Comparison of ENCODE assay signal across 15 mouse cellular contexts in the genomic region with DNA sequence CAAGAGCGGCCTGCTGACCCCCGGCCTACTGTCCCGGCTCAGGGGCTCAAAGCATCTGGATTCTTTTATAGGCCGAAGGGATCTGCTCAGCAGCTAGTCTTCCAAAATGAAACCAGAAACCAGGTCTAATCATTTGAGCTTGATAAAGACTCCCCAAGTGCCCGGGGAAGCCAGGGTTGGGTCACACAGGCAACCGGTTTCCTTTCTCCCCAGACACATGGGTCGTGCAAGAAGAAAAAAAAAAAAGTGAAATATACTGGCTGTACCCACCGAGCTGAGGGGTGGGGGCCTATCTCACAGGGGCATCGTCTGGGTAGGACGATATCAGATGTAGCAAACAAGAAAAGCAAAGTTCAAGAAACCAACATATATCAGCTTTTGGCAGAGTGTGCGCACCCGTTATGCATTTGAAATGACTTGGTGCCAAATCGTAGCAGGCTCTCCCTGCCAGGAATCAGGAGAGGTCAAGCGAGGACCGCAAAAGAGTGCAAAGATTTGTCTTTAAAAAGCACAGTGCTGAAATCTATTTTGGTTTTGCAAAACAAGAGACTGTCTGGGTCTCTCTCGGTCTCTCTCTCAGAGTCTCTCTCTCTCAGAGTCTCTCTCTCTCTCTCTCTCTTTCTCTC. TPM values are rescaled to one million over a fixed set of nuclear protein-coding genes. Genes with fewer than 3 reads are reported as not detected.
DNase-seq lines count a peak whose midpoint lies in the region; ATAC-seq and TF ChIP-seq lines count a peak whose summit lies in the region.
"Had no signal": no experiment of that assay in that cellular context is flagged by ENCODE, and none has a peak within 500 bp of the region (broad histone marks: within the 10 kb centered on the region; RNA-seq: fewer than 3 reads in every experiment).

No protein-coding gene starts in this region.

- WGBS in lung, postnatal 0 days = 48% methylated on average over 16 of the region's 16 CpGs
- WGBS in heart, embryonic 13.5 days = 45% methylated on average over 16 of the region's 16 CpGs
- WGBS in midbrain, embryonic 16.5 days = 82% methylated on average over 16 of the region's 16 CpGs

- peaks cover 11% of the 10 kb centered on the region for H3K4me1 ChIP-seq in lung, postnatal 0 days (ENCODE audit: insufficient read depth, low read depth, low read length)
- H3K4me1 ChIP-seq in heart, embryonic 13.5 days = peaks cover 51% of the 10 kb centered on the region
- H3K4me1 ChIP-seq in midbrain, embryonic 16.5 days (ENCODE audit: control insufficient read depth, insufficient read depth, low read length) = no peaks in the 10 kb centered on the region

- no peak overlapping the region for H3K4me2 ChIP-seq in lung, postnatal 0 days (replicated peaks; ENCODE audit: low read depth, low read length)
- peak overlapping the region; percentile 14 for H3K4me2 ChIP-seq in heart, embryonic 13.5 days
- no peak overlapping the region for H3K4me2 ChIP-seq in midbrain, embryonic 16.5 days (ENCODE audit: low read length)
- H3K4me2 ChIP-seq: hindbrain, embryonic 15.5 days; stomach, embryonic 15.5 days had no signal

- peak; percentile 19 for DNase-seq in adrenal gland, adult 2 months
- no peak for DNase-seq in adrenal gland, adult 18-20 months (ENCODE audit: low spot score in 2 of 2)
- peak; percentile 25 for DNase-seq in lung, postnatal 0 days (ENCODE audit: low spot score)
- no peak for DNase-seq in lung, adult 18-20 months
- DNase-seq in layer of hippocampus, adult 9-11 months = no peak
- DNase-seq: cerebellum, postnatal 25 days; gastrocnemius, postnatal 10 days; midbrain, embryonic 14.5 days; right cerebral cortex, postnatal 25 days had no signal

- no peak overlapping the region for H3K4me3 ChIP-seq in lung, postnatal 0 days (ENCODE audit: low read depth, low read length)
- H3K4me3 ChIP-seq in heart, embryonic 13.5 days = no peak overlapping the region
- H3K4me3 ChIP-seq in midbrain, embryonic 16.5 days (ENCODE audit: low read depth, low read length) = no peak overlapping the region
- H3K4me3 ChIP-seq: erythroblast, embryonic 14.5 days; hindbrain, embryonic 15.5 days; stomach, embryonic 15.5 days had no signal

- H3K27me3 ChIP-seq in lung, postnatal 0 days (replicated peaks; ENCODE audit: insufficient read depth, low read length) = no peaks in the 10 kb centered on the region
- 0 out of 2 replicates have a peak, but pooled peaks cover 11% of the 10 kb centered on the region for H3K27me3 ChIP-seq in heart, embryonic 13.5 days (replicated peaks)
- peaks cover 3% of the 10 kb centered on the region; the same call in 1 of the 2 replicates for H3K27me3 ChIP-seq in midbrain, embryonic 16.5 days (ENCODE audit: control insufficient read depth, insufficient read depth, low read depth, low read length)
- H3K27me3 ChIP-seq: stomach, embryonic 15.5 days had no signal

- ATAC-seq in lung, postnatal 0 days = no peak
- no peak for ATAC-seq in heart, embryonic 13.5 days (ENCODE audit: extremely low read depth, insufficient number of reproducible peaks, low FRiP score, low TSS enrichment)
- no peak for ATAC-seq in erythroblast, adult 5-6 weeks (replicated peaks; ENCODE audit: low FRiP score, poor library complexity, severe bottlenecking)
- no peak for ATAC-seq in midbrain, embryonic 16.5 days

- no peaks in the 10 kb centered on the region for H3K9me3 ChIP-seq in lung, postnatal 0 days (ENCODE audit: low read length)
- H3K9me3 ChIP-seq in heart, embryonic 13.5 days = no peaks in the 10 kb centered on the region
- H3K9me3 ChIP-seq in midbrain, embryonic 16.5 days (replicated peaks; ENCODE audit: control insufficient read depth, low read length, poor library complexity, severe bottlenecking) = no peaks in the 10 kb centered on the region
- H3K9me3 ChIP-seq: hindbrain, embryonic 15.5 days; stomach, embryonic 15.5 days had no signal

- H3K27ac ChIP-seq in lung, postnatal 0 days (ENCODE audit: low read length) = no peak overlapping the region
- peak overlapping the region; percentile 54 for H3K27ac ChIP-seq in heart, embryonic 13.5 days (replicated peaks)
- H3K27ac ChIP-seq in midbrain, embryonic 16.5 days (ENCODE audit: low read length) = no peak overlapping the region
- H3K27ac ChIP-seq: hindbrain, embryonic 15.5 days; stomach, embryonic 15.5 days had no signal

- H3K9ac ChIP-seq in lung, postnatal 0 days (replicated peaks; ENCODE audit: low read depth) = no peak overlapping the region
- H3K9ac ChIP-seq in heart, embryonic 13.5 days = peak overlapping the region; percentile 48
- H3K9ac ChIP-seq in midbrain, embryonic 16.5 days (ENCODE audit: low read depth, low read length) = no peak overlapping the region
- H3K9ac ChIP-seq: hindbrain, embryonic 15.5 days; stomach, embryonic 15.5 days had no signal

- no peaks in the 10 kb centered on the region for H3K36me3 ChIP-seq in lung, postnatal 0 days (ENCODE audit: insufficient read depth, low read length)
- no peaks in the 10 kb centered on the region for H3K36me3 ChIP-seq in heart, embryonic 13.5 days
- H3K36me3 ChIP-seq in midbrain, embryonic 16.5 days (ENCODE audit: control insufficient read depth, insufficient read depth, low read length) = no peaks in the 10 kb centered on the region
- H3K36me3 ChIP-seq: hindbrain, embryonic 15.5 days; stomach, embryonic 15.5 days had no signal

- no peak for TF ChIP-seq CTCF in lung, postnatal 0 days (IDR thresholded peaks at IDR 0.05)

- no peak for TF ChIP-seq EP300 in lung, postnatal 0 days (IDR thresholded peaks at IDR 0.05)

RNA-seq across cellular contexts. Expression of a gene that starts 55.3 kb away (rescaled TPM):
- total RNA-seq in adrenal gland, adult 2 months (2021) = 10 to 100 TPM in 1 of 2 experiments, 1 to 10 TPM in 1; 5.4 to 10.6 TPM
- 5.6 and 7.2 TPM in 2 replicates for polyA plus RNA-seq in adrenal gland, adult 2 months (2012; rRNA removed)
- total RNA-seq in adrenal gland, adult 18-20 months (2021) = 1 to 10 TPM; 4.3 to 7.6 TPM
- 15.2 and 19.2 TPM in 2 replicates for polyA plus RNA-seq in lung, postnatal 0 days (2015; fragmentation: Nextera tagmentation; extraction: Ambion mirVana)
- 15.3 and 19.3 TPM in 2 replicates for polyA plus RNA-seq in heart, embryonic 13.5 days (2015; fragmentation: Nextera tagmentation; extraction: Ambion mirVana)
- 2.1 TPM in 1 of 2 replicates, not detected in the other for total RNA-seq in erythroblast, adult 5-6 weeks (2015; ENCODE audit: low replicate concordance)
- 1.7 and 3.0 TPM in 2 replicates for total RNA-seq in erythroblast, adult 5-6 weeks (2017; ENCODE audit: low replicate concordance)
- 11.8 and 13.1 TPM in 2 replicates for polyA plus RNA-seq in midbrain, embryonic 16.5 days (2015; fragmentation: Nextera tagmentation; extraction: Ambion mirVana)

Comparison
In these comparisons a context has a peak if more than half of its experiments do, and no peak if none do; other contexts are left out.
1. DNase-seq: peak in adrenal gland, adult 2 months (single experiment) and lung, postnatal 0 days (single experiment); none in adrenal gland, adult 18-20 months (0 of 2), lung, adult 18-20 months (0 of 2) and layer of hippocampus, adult 9-11 months (single experiment).